Mouse (Mus musculus): ENCODE data around the gene Bcl7a.

Gene Bcl7a

DNA sequence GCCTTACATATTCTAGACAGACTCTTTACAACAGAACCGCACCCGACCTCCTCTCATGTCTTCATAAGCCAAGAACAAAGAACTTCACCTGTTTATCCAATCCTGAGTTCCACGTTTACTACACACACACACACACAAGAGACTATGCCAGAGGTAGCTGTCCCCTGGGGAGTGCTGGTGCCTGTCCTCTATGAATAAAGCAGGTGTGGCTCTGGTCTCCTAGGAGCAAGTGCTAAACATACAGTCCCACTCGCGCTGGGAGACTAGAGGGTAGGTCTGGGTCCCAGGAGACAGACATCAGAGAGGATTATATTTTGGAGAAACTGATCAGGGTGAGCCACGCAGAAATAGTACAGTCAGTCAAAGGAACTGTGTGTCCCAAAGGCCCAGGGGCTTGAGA is 10.1 kb upstream of the Bcl7a start:
- DNase-seq (ENCODE audit: low spot score): no peak

DNA sequence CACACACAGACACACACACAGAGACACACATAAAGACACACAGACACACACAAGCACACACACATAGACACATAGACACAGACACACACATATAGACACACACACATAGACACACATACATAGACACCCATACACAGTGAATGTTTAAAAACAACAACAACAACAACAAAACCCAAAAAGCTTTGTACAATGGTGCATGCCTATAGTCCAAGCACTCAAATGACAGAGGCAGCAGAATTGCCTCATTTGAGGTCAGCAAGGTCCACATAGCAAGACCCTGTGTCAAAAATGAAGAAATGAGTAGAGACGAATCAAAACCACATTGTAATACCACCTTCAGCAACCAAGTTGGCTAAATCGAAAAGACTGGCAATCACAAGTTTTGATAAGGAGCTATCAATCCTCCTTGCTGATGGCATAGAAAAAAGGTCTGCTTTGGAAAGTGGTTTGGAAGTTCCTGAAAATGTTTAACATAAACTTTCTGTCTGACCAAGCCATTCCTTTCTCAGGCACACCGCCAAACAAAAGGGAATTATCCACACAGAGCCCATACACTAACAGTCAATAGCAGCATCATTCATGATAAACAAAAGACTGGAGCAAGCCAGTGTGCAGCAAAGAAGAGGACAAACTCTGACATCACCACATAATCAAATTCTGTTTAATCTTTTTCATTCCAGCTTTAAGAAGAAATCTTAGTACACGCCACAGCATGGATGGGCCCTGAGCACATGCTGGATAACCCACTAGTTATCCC is 7.3 kb upstream of the Bcl7a start:
- no peak for DNase-seq (ENCODE audit: low spot score)

DNA sequence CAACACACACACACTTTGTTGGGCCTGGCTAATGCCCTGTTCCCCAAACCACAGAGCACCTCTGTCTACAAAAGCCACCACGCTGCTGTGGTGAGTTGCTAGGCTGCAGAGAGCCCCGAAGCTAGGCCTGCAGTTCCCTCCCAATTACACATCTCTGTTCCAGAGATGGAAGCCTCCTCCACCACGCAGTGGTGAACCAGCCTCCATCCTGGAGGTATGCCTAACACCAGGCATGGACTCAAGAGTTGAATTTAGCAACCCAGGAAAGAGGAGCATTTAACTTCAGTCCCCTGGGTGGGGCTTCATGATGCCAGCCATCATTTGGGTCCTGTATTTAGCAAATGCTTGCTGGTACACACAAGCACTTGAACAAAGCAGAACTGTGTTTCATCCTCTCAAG is 5.2 kb upstream of the Bcl7a start:
- no peak for DNase-seq (ENCODE audit: low spot score)

DNA sequence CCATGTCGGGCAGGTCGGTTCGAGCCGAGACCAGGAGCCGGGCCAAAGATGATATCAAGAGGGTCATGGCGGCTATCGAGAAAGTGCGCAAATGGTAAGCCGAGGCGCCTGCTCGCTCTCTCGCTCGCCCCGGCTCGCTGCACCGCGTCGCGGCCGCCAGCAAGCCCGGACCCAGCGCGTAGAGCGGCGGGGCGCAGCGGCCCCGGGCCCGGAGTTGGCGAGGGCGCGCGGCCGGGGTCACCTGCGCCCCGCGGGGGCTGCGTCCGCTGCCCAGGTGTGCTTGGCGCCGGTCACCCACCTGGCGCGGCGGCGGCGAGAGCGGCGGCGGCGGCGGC is 961 bp downstream of the Bcl7a start:
- DNase-seq (ENCODE audit: low spot score): no peak

DNA sequence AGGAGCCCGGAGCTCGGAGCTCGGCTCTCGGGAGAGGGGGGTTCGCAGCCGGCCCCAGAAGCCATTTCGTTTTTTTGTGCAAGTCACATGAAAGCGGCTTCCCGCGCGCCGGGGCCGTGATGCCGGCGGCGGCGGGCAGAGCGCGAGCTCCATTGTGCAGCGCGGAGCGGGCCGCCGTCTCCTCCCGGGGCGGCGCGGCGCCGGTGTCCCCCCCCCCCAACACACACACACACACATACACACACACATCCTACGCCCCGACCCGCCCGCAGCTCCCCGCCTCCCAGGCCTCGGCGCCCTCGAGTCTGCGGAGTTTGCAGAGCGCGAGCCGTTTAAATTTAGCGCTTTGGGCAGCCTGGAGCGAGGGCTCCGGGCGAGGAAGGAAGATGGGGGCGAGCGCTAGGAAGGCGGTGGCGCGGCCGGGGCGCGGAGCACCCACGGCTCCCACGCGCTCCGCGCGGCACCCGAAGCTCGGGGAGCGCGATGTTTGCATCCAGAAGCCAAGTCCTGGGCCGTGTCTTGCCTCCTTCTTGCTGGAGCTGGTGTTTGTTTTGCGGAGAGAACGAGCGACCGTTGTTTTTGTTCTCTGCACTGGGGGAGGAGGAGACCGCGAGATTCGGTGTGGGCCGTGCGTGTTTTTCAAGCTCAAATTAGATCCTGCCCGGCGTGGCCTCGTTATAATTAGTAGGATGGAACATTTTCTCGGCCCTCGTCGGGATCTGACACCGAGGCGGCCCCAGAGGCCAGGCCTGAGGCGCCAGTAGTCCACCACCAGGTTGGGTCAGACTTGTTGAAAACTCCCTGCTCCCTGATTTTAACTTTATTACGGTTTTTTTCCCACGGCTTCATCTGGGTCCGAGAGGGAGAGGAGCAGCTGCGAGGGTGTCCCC is 1.6 kb downstream of the Bcl7a start:
- DNase-seq (ENCODE audit: low spot score): peak; percentile 46

DNA sequence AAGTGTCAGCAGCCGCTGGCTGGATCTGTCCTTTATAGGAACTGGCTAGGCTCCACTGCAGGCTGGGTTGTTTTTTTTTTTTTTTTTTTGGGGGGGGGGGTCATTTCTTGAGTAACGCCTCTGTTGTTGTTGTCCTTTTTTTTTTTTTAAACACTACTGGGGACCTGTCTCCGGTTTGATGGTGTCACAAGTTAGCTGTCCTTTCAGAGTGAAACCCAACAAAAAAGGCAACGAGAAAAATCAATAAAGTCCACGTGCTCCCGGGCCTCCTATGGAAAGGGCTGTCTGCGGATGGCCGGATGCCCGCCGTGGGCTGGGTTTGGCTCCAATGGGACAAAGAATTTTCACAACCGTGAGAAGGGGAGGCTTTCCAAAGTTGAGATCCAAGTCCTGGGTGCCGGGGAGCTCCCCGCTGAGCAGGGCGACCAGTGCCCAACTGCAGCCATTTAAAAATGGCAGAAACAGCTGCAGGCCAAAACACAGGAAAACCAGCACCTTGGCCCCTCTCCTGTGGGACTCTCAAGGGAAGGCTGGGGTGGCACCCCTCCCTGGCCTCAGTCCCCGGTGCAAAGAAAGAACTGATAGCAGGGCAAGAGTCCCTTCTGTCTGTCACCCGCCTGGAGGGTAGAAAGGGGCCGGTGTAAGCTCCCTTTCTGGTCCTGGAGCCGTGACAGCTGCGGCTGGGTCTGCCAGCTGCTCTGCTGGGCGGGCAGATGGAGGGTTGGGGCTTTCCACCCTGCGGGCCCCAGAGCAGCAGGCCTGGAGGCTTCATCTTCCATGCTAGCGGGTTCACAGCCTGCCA is 2.4 kb downstream of the Bcl7a start:
- DNase-seq (ENCODE audit: low spot score): peak; percentile 64

DNA sequence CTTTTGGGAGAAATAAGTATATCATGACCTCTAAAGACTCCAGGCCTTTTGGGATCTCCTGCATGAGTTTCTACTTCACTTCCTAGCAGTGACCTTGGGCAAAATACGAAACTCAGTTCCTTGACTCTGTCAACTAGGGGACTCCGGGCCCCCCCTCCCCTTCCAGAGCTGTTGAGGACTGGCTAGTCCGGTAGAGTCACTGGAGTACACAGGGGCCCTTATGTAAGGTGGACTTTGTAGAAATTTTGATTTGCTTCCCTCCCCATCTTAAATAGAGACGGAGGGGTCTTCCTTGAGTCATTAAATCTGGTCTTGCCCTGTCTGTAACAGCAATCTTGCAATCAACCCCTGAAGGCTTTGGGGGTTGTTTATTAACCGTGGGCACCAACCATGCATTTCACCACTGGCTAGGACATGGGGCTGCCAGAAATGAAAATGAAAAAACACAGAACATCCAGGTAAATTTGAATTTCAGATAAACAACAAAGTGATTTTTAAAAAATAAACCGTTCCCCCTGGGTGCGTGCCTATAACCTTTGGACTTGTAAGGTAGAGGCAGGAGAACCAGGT is 3.2 kb downstream of the Bcl7a start:
- no peak for DNase-seq (ENCODE audit: low spot score)

DNA sequence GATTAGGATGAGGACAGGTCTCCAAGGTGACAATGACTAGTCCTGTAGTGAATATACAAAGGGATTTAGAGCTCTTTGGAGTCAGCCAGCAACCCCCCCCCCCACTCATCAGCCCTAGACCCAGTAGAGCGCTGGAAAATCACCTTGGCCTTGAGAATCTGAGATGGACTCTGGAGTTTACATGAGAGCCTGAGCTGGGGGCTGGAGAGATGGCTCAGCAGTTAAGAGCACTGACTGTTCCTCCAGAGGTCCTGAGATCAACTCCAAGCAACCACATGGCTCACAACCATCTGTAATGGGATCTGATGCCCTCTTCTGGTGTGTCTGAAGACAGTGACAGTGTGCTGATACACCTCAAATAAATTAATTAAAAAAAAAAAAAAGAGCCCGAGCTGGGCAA is 4.4 kb downstream of the Bcl7a start:
- DNase-seq (ENCODE audit: low spot score): no peak

DNA sequence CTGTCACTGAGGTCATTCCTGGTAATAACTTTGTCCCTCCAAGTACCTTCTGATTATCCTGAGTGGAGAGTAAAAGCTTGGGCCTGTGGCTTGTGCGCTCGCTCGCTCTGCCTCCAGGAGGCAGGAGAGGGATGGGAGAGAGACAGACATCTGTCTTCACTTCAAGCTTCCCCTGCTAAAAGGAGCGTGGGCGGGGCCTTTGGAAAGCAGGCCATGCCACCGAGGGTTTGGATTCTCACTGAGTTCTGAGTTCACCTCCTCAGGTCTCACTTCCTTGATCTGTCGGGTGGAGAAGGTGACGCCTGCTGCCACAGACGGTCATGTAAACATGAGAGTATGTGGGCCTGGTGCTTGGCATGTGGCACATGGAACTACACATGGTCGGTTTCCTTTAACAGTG is 6.8 kb downstream of the Bcl7a start:
- no peak for DNase-seq (ENCODE audit: low spot score)

DNA sequence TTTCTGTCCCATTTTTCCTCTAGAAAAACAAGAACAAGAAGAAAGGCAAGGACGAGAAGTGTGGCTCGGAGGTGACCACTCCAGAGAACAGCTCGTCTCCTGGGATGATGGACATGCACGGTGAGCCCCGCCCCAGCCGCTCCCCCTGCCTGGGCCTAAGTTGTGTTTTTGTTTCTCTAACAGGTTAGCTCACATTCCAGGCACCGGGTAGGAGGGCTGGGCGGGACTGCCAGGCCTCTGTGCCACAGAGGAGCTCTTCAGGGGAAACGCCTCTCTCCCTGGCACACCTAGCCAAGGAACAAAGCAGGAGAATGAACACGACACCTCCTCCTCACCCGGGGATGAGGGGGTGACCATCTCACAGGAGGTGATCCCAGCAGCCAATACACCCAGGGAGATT is 12.3 kb downstream of the Bcl7a start:
- no peak for DNase-seq (ENCODE audit: low spot score)

DNA sequence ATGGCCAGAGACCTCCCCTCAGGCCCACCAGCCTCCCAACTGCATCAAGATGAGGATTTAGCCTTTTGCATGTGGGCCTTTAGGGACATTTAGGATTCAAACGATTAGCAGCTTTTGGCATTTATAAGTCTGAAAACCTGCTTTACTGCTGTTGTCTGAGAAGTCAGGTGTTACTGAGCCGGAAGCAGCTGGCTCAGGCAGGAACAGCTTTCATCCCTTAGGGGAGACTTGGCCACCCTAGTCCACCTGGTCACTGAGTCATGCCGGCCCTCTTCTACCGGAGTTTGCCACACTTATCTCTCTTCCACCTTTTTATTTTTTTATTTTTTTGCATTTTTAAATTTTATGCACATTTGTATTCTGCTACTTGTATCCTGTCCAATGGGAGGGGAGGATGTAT is 13.6 kb downstream of the Bcl7a start:
- no peak for DNase-seq (ENCODE audit: low spot score)

DNA sequence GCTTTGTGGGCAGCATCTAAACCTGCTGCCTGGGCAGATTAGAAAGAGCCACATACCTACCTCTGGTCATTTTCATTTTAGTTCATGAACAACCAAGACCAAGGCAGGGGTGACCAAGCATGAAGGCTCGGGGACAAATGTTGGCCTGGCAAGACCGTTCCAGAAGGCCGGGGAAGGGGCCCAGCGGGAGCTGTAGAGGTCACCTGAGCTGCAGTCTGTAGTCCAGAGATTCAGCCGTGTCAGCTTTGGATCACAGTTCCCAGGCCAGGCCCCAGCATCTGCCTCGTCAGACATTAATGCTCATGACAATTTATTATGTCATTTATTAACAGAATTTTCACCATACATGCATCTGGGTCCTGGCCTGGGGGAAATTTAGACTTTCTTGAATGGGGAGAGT is 15.8 kb downstream of the Bcl7a start:
- no peak for DNase-seq (ENCODE audit: low spot score)

DNA sequence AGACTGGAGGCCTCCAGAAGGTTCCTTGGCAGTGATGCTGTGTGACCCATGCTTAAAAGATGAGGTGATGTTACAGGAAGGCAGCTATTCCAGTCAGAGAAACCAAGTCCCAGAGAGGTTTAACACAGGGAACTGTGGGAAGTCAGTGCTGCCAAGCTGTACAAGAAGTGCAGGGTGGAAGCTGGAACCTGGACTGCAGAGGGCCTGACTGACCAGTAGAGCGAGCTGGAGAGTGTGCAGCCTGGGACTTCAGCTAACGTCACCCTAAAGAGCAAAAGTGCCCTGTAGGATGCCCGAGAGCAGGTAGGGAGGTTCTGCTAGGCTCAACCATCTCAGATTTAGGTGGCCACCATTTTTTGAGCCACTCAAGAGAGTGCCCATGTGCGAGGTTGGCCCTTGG is 19.3 kb downstream of the Bcl7a start:
- DNase-seq (ENCODE audit: low spot score): no peak

DNA sequence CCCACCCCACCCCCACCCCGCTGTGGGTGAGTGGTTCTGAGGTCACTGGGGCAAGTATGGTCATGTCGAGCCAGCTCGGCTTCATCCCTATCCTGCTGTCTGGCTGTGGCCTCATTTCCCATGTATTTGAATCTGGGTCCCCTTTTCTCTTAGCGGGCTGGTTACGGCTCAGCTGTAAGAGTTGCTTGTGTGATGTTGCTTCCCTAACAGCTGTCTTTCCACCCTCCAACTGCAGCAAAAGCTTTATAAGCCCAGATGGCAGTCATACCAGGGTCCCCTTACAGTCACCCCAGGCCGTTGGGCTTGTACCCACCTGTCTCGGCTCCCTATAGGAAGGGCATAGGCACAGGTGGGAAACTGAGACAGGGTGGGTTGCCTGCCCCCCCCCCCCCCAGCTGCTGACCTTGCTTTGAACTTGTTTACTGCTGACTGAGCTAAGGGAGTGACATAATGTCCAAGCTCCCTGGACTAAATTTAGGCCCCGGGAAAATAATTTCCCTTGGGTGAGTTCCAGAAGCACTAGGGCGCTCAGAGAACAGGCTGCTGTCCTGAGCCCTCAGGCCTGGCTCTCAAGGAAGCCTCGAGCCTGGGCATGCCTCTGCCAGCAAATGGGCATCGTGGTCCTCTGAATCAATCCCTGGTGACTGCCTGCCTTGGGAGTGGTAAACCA is 20.8 kb downstream of the Bcl7a start:
- DNase-seq (ENCODE audit: low spot score): no peak

DNA sequence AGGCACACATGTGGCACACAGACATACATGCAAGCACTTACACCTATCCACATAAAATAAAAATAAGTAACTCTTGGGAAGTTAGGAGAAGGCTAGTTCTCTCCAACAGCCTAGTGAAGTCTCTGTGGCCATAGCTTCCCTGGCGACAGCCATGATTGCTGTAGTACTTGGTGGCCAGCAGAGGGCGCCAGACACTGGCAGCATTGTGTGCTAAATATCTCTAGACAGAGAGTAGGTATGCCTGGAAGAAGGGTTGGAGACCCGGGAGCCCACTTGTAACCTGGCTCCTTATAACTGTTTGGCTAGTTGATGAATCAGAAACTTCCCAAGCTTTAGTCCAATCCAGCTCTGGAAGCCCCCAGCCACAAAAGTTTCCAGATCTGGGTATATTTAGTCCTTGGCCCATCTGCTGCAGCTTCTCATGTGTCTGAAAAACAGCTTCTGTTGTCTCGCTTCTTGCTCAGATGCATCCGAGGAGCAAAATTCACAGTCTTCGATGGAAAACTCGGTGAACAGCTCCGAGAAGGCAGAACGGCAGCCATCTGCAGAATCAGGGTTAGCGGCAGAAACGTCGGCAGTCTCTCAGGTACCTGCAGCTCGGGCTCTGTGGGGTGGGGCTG is 25.3 kb downstream of the Bcl7a start:
- DNase-seq (ENCODE audit: low spot score): peak; percentile 57

DNA sequence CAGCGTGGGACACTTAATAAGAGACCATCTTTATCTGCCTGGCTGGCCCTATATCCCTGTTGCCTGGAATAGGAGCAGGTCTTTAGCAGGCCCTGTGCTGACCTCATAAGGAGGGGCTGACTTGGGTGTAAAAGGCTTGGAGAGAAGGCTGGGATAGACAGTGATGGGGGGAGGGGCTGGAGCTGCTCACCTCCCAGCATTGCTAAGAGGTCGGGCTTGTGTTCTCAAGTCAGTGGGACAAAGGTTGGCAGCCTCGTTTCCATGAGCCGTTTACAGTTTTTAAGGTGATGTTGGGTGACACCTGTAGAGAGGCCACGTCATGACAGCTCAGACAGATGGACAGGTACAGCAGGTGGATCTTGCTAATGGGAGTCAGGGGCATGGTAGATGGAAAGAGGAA is 26.4 kb downstream of the Bcl7a start:
- DNase-seq (ENCODE audit: low spot score): no peak

DNA sequence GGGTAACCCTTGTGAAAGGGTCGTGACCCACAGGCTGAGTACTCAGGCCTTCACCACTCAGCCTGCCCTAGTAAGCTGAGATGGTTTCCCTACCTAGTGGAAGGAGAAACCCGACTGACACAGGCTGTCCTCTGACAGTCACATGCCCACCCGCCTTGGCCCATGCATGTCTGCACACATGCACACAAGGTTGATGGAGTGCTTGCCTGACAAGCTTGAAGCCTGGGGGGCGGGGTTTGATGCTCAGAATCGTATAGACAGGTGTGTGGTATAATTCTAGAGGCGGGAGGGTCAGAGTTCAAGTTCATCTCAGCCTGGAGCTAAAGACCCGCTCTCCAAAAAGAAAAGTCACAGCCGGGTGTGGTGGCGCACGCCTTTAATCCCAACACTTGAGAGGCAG is 31.6 kb downstream of the Bcl7a start:
- no peak for DNase-seq (ENCODE audit: low spot score)

DNA sequence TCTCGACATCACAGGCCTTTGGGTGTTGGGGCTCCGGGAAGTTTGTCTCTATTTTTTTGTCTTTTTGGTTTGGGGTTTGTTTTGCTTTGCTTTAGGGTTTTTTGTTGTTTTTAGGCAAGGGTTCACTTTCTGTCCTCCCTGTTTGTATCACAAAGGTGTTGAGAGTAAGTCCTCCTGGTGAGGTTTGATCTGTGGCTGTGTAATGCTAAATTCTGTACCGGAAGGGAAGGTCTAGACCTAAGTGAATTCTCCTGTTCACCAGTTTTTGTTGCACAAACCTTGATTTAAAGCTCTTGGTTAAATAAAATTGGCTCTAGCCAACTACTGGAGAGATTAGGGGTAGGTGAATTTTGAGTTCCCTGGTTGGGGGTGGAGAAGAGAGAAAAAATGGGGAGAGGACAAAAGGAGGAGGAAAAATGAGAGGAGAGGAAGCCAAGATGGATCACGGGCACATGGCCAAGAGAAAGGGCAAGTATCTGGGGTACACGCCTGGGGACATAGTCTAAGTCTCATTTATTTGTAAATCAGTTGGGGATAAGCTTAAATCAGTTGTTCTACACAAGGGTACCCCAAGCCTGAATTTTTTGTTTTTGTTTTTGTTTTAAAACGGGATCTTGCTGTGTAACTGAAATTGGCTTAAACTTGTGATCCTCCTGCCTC is 32.3 kb downstream of the Bcl7a start:
- no peak for DNase-seq (ENCODE audit: low spot score)

DNA sequence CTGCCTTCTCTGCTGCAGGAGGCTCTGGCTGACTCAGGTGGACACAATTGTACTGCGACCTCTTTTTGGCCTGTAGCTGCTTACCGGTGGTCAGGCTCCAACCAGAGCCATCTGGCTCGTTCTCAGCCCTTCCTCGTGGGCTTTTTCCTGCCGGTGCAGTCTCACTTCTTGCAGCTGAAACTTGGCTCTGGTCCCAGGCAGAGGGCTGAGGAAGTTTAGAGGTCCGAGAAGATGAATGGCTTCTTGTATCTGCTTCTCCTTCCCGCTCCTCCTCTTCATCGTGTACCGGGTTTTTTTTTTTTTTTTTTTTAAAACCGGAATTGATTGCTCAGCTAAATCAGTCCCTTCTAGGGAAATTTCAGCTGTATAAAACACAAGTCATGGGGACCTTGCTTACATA is 32.9 kb downstream of the Bcl7a start:
- peak; percentile 64 for DNase-seq (ENCODE audit: low spot score)

DNA sequence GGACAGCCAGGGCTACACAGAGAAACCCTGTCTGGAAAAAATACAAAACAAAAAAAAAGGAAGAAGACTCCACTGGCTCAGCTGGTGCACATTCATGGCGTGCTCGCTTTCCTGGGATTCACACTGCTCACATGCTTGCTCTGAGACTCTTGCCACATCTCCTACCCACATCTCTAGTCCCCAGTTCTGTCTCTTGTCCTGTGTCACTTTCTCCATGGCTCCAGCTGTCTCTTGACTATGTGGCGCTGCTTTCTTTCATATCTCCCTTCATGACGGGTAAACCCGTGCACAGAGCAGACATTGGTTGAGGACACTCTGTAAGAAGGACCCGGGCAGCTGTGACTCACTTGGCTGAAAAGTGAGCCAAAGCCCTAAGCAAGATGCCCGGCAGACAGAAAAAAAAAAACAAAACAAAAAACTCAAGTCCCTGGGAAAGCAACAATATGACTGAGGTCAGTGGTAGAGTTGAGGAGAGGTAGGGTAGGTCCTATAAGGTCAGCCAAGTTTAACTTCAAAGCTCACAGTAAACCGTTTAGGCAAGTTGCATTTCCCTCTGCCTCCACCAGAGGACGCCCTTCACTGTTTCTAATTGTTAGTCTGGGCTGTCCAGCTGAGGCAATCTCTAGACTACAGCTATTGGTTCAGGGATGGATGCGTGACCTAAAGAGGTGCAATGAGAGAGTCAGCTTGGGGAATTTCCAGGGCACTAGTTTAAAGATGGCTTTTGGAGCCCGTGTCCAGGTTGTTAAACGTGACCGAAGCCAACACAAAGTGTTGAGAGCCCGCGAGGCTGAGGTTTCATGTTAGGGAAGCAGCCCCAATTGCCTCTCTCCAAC is 33.7 kb downstream of the Bcl7a start:
- DNase-seq (ENCODE audit: low spot score): peak; percentile 81
